Mouse (Mus musculus) brain, embryonic 14.5 days (tissue): ENCODE measurements at regions not wholly inside any gene's neighbourhood (a gene's known extent, or its start where the extent isn't known, plus 50 kb on each side); places are given as distances from the start of the nearest gene placed in this dataset.

Source experiments
- DNase-seq: peaks from one replicate; pipeline ENCODE4 v3.0.0-alpha.2; 2011; ENCODE audit warnings: low read depth
- CTCF ChIP-seq: fragments of 200-500 bp; IDR thresholded peaks from 2 replicates; pipeline ENCODE4 v1.5.1; 2012; ENCODE audit warnings: inconsistent platforms, mild to moderate bottlenecking, moderate library complexity, borderline replicate concordance; ENCODE audit not compliant: insufficient read depth, insufficient read length; ENCODE audit errors: extremely low read depth
- POLR2A ChIP-seq: fragments of 200-500 bp; IDR thresholded peaks from 2 replicates; pipeline ENCODE4 v1.6.1; 2012; ENCODE audit warnings: mild to moderate bottlenecking, inconsistent platforms, borderline replicate concordance; ENCODE audit not compliant: poor library complexity, insufficient read depth, insufficient read length, severe bottlenecking; ENCODE audit errors: extremely low read depth

DNA sequence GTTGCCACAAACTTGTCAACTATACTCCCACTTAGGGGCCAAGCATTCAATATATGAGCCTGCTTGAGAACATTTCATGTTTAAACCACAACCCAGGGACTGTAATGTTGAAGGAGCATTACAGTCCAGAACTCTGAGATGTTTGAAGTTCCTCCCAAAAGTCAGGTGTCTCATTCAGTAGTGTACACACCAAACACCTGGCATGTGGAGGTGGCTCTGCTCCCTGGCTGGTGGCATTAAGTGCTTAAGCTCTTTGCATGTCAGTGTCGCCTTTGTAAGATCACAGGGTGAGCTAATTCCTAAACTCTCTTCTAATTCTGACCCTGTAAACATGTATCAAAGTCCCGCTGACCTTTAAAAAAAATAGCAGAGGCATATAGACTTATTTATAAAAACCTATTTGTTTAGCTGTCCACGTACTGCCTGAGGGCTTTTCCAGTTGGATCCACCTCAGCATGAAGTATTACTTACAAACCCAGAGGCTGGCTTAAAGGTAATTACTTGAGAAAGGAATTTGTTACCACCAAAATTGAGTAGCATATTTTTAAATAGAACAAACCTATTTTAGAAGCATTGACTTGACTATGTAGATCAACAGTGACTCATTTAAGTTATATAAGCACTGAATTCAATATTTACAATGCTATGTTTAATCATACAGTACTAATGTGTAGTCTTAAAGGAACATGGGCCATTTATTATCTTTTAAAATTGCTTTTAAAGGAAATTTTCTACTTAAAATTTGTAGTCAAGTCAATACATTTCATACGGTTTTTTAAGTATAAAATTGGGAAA, 276.3 kb upstream of the Fermt1 start:
- DNase-seq: no peak
- TF ChIP-seq CTCF: no peak
- TF ChIP-seq POLR2A: no peak

DNA sequence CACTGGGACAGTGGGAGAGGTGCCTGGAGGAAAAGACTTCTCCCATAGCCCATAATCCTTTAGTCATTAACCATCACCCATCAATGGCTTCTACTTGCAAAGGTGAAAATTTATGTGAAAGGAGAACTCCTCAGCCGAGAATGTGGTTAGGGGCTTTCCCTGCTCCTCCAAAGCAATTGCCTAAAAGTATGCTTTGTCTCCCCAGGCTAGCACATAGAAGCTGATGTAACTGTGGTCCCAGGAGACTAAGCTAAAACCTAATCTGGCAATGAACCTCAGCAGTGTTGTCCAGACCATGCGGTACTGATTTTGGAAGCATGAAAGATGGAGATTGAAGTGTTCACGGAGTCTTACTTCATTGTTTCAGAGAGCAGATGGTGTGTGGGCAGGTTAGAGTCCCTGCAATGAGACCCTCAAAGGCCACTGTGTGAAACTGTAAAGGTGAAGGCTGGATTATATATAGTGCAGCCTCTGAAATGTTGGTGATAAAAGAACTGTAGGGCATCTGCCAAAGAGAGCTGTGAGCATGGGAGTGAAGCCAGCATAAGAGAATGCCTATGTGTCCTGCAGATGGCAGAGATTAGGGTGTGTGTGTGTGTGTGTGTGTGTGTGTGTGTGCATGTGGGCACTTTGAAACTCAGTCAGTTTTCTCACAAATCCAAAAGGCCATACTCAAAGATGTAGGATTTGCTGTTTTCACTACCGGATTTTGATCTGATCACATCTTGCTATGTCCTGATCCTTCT, 289.6 kb upstream of the Fermt1 start:
- peak; percentile 19 for DNase-seq
- TF ChIP-seq POLR2A (no peak), CTCF (no peak)

DNA sequence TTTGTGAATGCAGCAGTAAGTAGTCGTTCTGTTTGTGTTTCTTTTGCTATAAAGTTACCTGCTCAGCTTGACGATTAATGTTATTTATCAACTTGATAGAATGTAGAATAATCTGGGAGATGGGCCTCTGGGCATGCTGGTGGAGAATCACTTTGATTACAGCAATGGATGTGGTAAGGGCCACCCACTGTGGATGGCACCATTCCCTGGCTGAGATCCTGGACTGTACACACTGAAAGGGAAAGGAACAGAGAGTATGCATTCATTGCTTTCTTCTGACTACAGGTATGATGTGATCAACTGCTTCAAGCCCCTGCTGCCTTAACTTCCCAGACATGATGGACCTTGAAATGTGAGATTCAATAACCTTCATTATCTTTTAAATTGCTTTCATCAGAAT, 299.8 kb upstream of the Bmp2 start:
- TF ChIP-seq POLR2A: no peak
- no peak for TF ChIP-seq CTCF
- no peak for DNase-seq

DNA sequence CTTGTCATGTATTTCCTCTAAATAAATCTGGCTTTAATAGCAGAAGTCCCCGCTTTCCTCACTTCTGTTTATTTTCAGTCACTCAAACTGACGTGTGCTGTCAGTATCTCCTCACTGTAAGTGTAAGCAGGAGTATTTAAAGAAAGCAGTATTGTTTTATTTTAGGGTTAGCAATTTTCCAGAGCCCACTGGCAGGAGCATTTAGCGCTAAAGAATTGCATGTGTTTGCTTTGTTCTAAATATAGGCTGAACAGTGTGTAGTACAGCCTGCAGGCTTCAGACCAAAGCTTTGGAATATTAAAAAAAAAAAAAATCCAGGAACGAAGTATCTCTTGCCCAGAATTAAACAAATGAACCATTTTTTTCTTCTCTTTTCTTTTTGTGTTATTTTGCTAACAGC, 277.5 kb upstream of the Bmp2 start:
- no peak for DNase-seq
- no peak for TF ChIP-seq CTCF

- DNase-seq: no peak
- no peak for TF ChIP-seq CTCF
- no peak for TF ChIP-seq POLR2A
These were observed 273.4 kb upstream of the Bmp2 start for GRCm38 (mm10) chr2:133278546-133278945.

DNA sequence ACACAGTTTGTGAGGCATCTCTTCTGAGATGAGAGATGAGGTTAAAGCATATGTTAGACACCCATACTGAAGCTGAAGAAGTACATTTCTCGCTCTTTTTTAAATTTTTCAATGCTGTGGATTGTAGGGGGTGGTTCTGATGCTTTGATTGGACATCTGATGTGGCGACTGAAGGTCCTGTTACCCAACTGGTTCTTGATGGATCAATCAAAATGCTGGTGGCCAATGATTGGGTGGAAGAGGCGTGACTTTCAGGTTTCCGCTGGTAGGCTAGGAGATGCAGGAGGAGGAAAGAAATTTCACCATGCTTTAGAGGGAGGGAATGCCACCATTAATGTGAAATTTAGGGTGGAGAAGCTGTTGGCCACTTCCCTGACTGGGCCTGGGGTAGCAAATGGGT, 272.7 kb upstream of the Bmp2 start:
- no peak for TF ChIP-seq CTCF
- no peak for DNase-seq

DNA sequence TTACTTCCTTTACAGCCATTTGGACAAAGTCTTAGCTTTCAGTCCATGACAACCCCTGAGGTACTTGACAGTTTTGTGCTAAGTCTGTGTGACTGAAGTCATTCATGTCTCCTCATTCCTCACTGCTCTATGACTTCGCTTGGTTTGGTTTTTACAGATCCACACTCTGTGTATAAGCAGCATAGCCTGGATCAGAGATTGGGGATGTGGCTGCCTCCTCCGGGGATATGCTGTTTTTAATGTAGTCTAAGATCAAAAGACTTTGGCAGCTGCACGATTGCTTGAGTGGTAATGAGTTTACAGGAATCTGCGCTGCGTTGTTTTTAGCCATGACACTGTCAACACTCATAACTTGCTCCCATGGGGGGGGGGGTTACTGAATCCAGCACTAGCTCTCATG, 269.3 kb upstream of the Bmp2 start:
- no peak for TF ChIP-seq POLR2A
- no peak for TF ChIP-seq CTCF
- DNase-seq: peak; percentile 54

DNA sequence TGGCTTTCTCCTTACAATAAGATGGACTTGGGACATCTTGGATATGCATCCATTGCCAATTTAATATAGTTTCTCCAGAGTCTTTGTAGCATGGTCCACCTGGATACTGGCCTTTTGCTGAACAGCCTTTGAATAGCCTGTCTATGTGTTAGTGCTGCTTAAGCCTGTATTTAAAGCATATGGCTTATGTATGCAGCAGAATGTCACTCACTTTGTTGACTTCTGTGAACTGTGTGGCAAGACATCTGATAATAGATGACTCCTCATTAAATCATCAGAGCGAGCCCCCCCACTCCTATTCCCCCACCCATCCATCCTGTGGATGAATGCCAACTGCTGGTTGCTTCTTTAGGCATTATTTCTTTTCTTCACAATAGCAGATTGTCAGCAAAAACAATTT, 268.2 kb upstream of the Bmp2 start:
- no peak for TF ChIP-seq POLR2A
- no peak for TF ChIP-seq CTCF

DNA sequence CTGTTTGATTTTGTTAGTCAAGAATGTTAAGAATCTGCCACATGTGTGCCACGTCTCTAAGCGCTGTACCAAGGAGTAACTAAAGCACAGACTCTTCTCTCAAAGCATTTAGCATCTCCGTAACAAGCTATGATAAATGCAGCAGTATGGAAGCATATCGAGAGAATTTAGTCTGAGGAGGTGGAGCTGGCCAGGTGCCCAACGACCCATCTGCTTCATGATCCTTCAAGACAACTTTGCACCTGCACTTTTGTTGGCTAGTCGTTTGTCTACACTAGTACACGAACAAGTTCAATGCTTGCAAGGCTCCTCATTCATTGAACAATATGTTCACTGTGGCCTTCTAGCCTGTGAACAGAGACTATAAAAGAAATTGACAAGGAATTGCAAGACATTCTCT, 257.8 kb upstream of the Bmp2 start:
- TF ChIP-seq CTCF (no peak), POLR2A (no peak)
- DNase-seq: peak; percentile 37

More for the DNA sequence above, 268.2 kb upstream of the Bmp2 start:
- no peak for DNase-seq

DNA sequence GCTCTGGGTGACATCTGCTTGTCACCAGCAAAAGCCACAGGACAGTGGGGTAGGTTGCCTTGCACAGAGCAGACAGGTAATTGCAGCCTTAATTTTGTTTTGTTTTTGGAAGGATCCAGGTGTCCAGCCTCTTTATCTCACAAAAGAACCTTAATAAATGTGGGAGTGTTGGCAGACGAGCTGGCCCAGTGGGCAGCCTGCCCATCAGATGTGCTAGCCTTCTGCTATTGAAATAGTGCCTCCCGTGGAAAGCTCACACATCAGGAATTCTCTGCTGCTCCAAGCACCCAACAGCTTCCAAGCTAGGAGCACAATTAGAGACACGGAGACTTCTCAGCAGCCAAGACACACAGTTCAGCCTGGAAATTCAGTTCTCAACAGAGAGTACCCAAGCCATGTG, 246.0 kb upstream of the Bmp2 start:
- TF ChIP-seq POLR2A (no peak), CTCF (no peak)
- DNase-seq: peak; percentile 50

DNA sequence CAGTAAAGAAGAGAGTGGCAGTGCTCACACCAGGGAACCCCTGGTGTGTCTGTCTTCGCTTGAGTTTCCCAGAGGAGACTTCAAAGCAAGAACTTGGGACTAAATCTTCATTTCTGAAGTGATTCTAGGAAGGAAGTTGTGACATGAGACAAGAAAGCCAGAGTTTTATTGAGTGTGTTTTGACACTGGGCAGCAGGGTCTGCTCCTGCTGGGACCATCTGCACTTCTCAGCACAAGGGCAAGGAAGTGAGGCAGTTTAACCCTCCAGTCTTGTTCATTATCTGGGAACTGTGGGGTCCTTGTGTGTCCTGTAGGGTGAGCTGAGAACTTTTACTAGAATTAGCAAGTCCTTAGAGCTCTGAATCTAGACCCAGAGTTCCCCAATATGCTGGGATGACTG, 241.0 kb upstream of the Bmp2 start:
- TF ChIP-seq CTCF (no peak), POLR2A (no peak)
- no peak for DNase-seq

- DNase-seq: no peak
- TF ChIP-seq CTCF (no peak), POLR2A (no peak)
These were observed 225.5 kb upstream of the Bmp2 start for GRCm38 (mm10) chr2:133326290-133327050.

DNA sequence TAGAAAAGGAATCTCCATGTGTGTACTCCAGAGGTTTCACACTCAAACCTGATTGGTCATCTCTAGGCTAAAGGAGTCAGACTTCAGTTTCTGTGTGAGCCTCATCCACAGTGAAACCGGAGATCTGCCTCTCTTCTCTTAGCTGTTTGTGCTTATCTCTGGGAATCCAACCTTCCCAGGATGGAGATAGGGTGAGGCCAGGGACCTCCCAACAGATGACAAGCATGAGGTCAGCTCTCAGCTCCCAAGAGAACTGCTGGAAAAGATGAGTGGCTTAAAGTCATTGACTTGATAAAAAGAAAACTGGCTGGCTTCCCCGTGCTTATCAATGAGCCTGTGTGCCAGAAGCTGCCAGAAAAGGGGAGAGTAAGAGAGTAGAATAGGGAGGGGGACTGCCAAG, 224.3 kb upstream of the Bmp2 start:
- TF ChIP-seq CTCF (no peak), POLR2A (no peak)
- DNase-seq: no peak

DNA sequence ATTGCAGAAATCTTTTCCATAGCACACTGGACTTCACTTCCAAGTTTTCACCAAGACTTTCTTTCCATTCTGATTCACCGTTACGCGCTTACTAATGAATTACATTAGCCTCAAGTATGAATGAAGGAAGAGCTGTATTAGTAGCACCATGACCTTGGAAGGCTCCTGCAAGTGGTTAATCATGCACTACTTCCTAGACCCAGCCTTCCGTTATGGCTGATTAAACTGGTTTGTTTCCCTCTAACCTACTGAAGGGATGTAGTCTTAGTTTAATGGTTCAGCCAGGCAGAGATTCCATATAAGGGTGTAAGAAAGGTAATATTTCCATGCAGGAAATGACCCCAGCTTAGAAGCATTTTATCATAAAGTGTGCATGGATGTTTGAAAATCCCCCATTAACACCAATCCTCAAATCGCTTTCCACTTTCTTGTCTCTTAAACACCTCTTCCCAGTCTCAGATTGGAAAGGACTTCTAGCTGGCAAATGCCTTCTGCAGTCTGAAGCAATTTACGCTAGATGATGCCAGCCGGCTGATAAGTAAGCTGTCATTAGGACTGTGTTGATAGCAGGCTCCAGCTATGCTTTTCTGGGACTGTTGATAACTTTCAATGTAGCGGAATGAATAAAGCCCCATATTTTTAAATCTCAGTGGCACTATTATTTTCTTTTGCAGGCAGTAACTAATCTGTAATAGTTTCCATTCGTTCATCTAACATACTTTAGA, 215.6 kb upstream of the Bmp2 start:
- TF ChIP-seq POLR2A (no peak), CTCF (no peak)
- peak; percentile 36 for DNase-seq
